Mouse (Mus musculus) megakaryocyte, embryonic 14.5 days (primary cell): ENCODE results near the gene Crip2. TPM values are rescaled to one million over a fixed set of nuclear protein-coding genes. Genes with fewer than 3 reads are reported as not detected.
A peak's percentile ranks its signal among the peaks of the same experiment; 100 is the strongest.

Source experiments
- H3K27me3 ChIP-seq: replicated peaks from 2 replicates; pipeline ENCODE3; 2012; ENCODE audit warnings: inconsistent platforms
- H3K36me3 ChIP-seq: replicated peaks from 2 replicates; pipeline ENCODE3; 2012; ENCODE audit warnings: low read length, inconsistent platforms, mixed read lengths
- H3K4me1 ChIP-seq: 2 replicates; pipeline ENCODE4 v1.6.1; 2012; ENCODE audit warnings: inconsistent platforms
- H3K4me3 ChIP-seq: replicated peaks from 2 replicates; pipeline ENCODE3; 2012; ENCODE audit warnings: moderate library complexity, mild to moderate bottlenecking, inconsistent platforms
- H3K9me3 ChIP-seq: 2 replicates; pipeline ENCODE4 v1.6.1; 2012; ENCODE audit warnings: inconsistent platforms
- FLI1 ChIP-seq: IDR thresholded peaks from 2 replicates; pipeline ENCODE4 v1.6.1; 2012; ENCODE audit warnings: low read length, inconsistent platforms, mixed read lengths
- GATA1 ChIP-seq: IDR thresholded peaks from 3 replicates; pipeline ENCODE4 v1.6.1; 2012; ENCODE audit warnings: mixed read lengths, low read length, inconsistent platforms, borderline replicate concordance
- polyA plus RNA-seq: library from polyadenylated mRNA; stranded (reverse); fragments of >175 nt; gene quantifications from 2 replicates; pipeline ENCODE4 v1.2.3, GENCODE M21; 2012; ENCODE audit warnings: low replicate concordance; ENCODE audit not compliant: insufficient read depth

The Crip2 gene
- polyA plus RNA-seq, 1 experiment: 14.4 TPM

- no peaks in the 10 kb centered on the region for H3K36me3 ChIP-seq
- H3K27me3 ChIP-seq: peaks cover 83% of the 10 kb centered on the region
- H3K9me3 ChIP-seq: no peaks in the 10 kb centered on the region
- peak within 1 kb of the TSS; percentile 88 for H3K4me3 ChIP-seq
- H3K4me1 ChIP-seq: peaks cover 82% of the 10 kb centered on the region
- no peak for TF ChIP-seq GATA1
- no peak for TF ChIP-seq FLI1
Measured at GRCm38 (mm10) chr12:113146112-113147057, 6.3 kb downstream of the Crip2 start, which contains the start of gene Crip1. TSS of gene Crip1 (plus strand) at chr12:113146316.

- Histone ChIP-seq H3K36me3 (no peaks in the 10 kb centered on the region), H3K4me1 (peaks cover 82% of the 10 kb centered on the region), H3K9me3 (no peaks in the 10 kb centered on the region), H3K4me3 (no peak overlapping the region), H3K27me3 (peaks cover 83% of the 10 kb centered on the region)
- TF ChIP-seq FLI1 (no peak), GATA1 (no peak)
Measured at GRCm38 (mm10) chr12:113147481-113147880, 7.4 kb downstream of the Crip2 start.

GRCm38 (mm10) chr12:113148381-113149035, 8.5 kb downstream of the Crip2 start:
- no peaks in the 10 kb centered on the region for H3K36me3 ChIP-seq
- no peaks in the 10 kb centered on the region for H3K9me3 ChIP-seq
- peaks cover 79% of the 10 kb centered on the region for H3K4me1 ChIP-seq
- no peak overlapping the region for H3K4me3 ChIP-seq
- TF ChIP-seq GATA1: no peak
- no peak for TF ChIP-seq FLI1
- H3K27me3 ChIP-seq: peaks cover 76% of the 10 kb centered on the region

GRCm38 (mm10) chr12:113149341-113149740, 9.3 kb downstream of the Crip2 start:
- peaks cover 80% of the 10 kb centered on the region for H3K4me1 ChIP-seq
- no peak overlapping the region for H3K4me3 ChIP-seq
- TF ChIP-seq GATA1 (no peak), FLI1 (no peak)
- no peaks in the 10 kb centered on the region for H3K36me3 ChIP-seq
- peaks cover 68% of the 10 kb centered on the region for H3K27me3 ChIP-seq
- no peaks in the 10 kb centered on the region for H3K9me3 ChIP-seq

GRCm38 (mm10) chr12:113149896-113150295, 9.9 kb downstream of the Crip2 start:
- Histone ChIP-seq H3K4me1 (peaks cover 80% of the 10 kb centered on the region), H3K9me3 (no peaks in the 10 kb centered on the region), H3K4me3 (no peak overlapping the region), H3K27me3 (peaks cover 67% of the 10 kb centered on the region), H3K36me3 (no peaks in the 10 kb centered on the region)
- no peak for TF ChIP-seq FLI1
- TF ChIP-seq GATA1: no peak

GRCm38 (mm10) chr12:113150591-113150990, 10.6 kb downstream of the Crip2 start:
- TF ChIP-seq GATA1: no peak
- no peak for TF ChIP-seq FLI1
- Histone ChIP-seq H3K9me3 (no peaks in the 10 kb centered on the region), H3K4me1 (peaks cover 82% of the 10 kb centered on the region), H3K4me3 (no peak overlapping the region), H3K36me3 (no peaks in the 10 kb centered on the region), H3K27me3 (peaks cover 65% of the 10 kb centered on the region)

- peak overlapping the region; percentile 94 for H3K4me3 ChIP-seq
- peaks cover 78% of the 10 kb centered on the region for H3K4me1 ChIP-seq
- H3K27me3 ChIP-seq: peaks cover 62% of the 10 kb centered on the region
- H3K9me3 ChIP-seq: no peaks in the 10 kb centered on the region
- TF ChIP-seq FLI1 (no peak), GATA1 (no peak)
- H3K36me3 ChIP-seq: no peaks in the 10 kb centered on the region
Measured at GRCm38 (mm10) chr12:113151046-113151445, 11.0 kb downstream of the Crip2 start.

GRCm38 (mm10) chr12:113151661-113152271, 11.7 kb downstream of the Crip2 start:
- no peaks in the 10 kb centered on the region for H3K36me3 ChIP-seq
- H3K4me3 ChIP-seq: peak overlapping the region; percentile 94
- TF ChIP-seq FLI1 (no peak), GATA1 (no peak)
- no peaks in the 10 kb centered on the region for H3K9me3 ChIP-seq
- H3K4me1 ChIP-seq: peaks cover 76% of the 10 kb centered on the region
- peaks cover 57% of the 10 kb centered on the region for H3K27me3 ChIP-seq

- Histone ChIP-seq H3K9me3 (no peaks in the 10 kb centered on the region), H3K4me1 (peaks cover 76% of the 10 kb centered on the region), H3K36me3 (no peaks in the 10 kb centered on the region), H3K27me3 (peaks cover 52% of the 10 kb centered on the region), H3K4me3 (peak overlapping the region; percentile 94)
- TF ChIP-seq GATA1: no peak
- TF ChIP-seq FLI1: no peak
Measured at GRCm38 (mm10) chr12:113152272-113152661, 12.2 kb downstream of the Crip2 start.

GRCm38 (mm10) chr12:113152991-113153525, 13.0 kb downstream of the Crip2 start:
- H3K27me3 ChIP-seq: peaks cover 46% of the 10 kb centered on the region

More at GRCm38 (mm10) chr12:113152991-113153525, 13.0 kb downstream of the Crip2 start:
- Histone ChIP-seq H3K9me3 (no peaks in the 10 kb centered on the region), H3K36me3 (peaks cover 6% of the 10 kb centered on the region), H3K4me1 (peaks cover 72% of the 10 kb centered on the region), H3K4me3 (no peak overlapping the region)
- TF ChIP-seq GATA1 (no peak), FLI1 (no peak)
